Mouse (Mus musculus) CH12.LX (cell line): ENCODE measurements around the gene Hic1. TPM values are rescaled to one million over a fixed set of nuclear protein-coding genes. Genes with fewer than 3 reads are reported as not detected.

Experiments
- DNase-seq: peaks from one replicate; pipeline ENCODE4 v3.0.0-alpha.2; 2013; ENCODE audit errors: extremely low read depth
- H3K27ac ChIP-seq: 2 replicates; pipeline ENCODE4 v1.5.1; 2012; ENCODE audit warnings: low read depth, mild to moderate bottlenecking, control low read depth, moderate library complexity; ENCODE audit not compliant: insufficient read depth
- H3K27me3 ChIP-seq: replicated peaks from 2 replicates; pipeline ENCODE3; 2012; ENCODE audit warnings: inconsistent platforms
- H3K36me3 ChIP-seq, 2 experiments: replicated peaks in 1 of 2; 2 replicates each; pipeline versions ENCODE3 to v1.6.1; 2012; ENCODE audit warnings: inconsistent platforms in 1 of 2, low read length in 1 of 2, mild to moderate bottlenecking in 1 of 2, mixed read lengths in 1 of 2, moderate library complexity in 1 of 2; ENCODE audit not compliant: control insufficient read depth in 1 of 2, insufficient read depth in 1 of 2
- H3K4me1 ChIP-seq, 2 experiments: 2 replicates each; pipeline ENCODE4 v1.6.1; 2012; ENCODE audit warnings: inconsistent platforms in 1 of 2, moderate library complexity in 1 of 2; ENCODE audit not compliant: insufficient read depth in 2 of 2, control insufficient read depth in 1 of 2
- H3K4me2 ChIP-seq: 2 replicates; pipeline ENCODE4 v1.6.1; 2012; ENCODE audit warnings: low read depth, mild to moderate bottlenecking, control low read depth; ENCODE audit not compliant: poor library complexity, insufficient read depth, severe bottlenecking
- H3K4me3 ChIP-seq, 3 experiments: fragments of 150-350 bp in 1 of 3; sonication (generic) in 1 of 3; replicated peaks in 1 of 3; 2 replicates each; pipeline versions ENCODE3 to v1.5.1; 2011 to 2012; ENCODE audit warnings: low read depth in 2 of 3, low read length in 2 of 3, mild to moderate bottlenecking in 2 of 3, moderate library complexity in 2 of 3, control low read depth in 1 of 3, improper control_type of control experiment in 1 of 3, inconsistent platforms in 1 of 3, mixed read lengths in 1 of 3; ENCODE audit not compliant: poor library complexity in 1 of 3
- H3K79me2 ChIP-seq: replicated peaks from 2 replicates; pipeline ENCODE4 v1.6.1; 2012; ENCODE audit warnings: mild to moderate bottlenecking, moderate library complexity; ENCODE audit not compliant: control insufficient read depth, poor library complexity, insufficient read depth, severe bottlenecking; ENCODE audit errors: extremely low read depth
- H3K9ac ChIP-seq: 2 replicates; pipeline ENCODE4 v1.6.1; 2012; ENCODE audit warnings: low read depth, mild to moderate bottlenecking, control low read depth, moderate library complexity; ENCODE audit not compliant: insufficient read depth
- H3K9me3 ChIP-seq: replicated peaks from 2 replicates; pipeline ENCODE3; 2012; ENCODE audit warnings: low read length, inconsistent platforms, mixed read lengths
- CTCF ChIP-seq, 2 experiments: IDR thresholded peaks in 1 of 2; conservative IDR thresholded peaks in 1 of 2; 2 replicates each; pipeline ENCODE4 v1.5.1; 2011 to 2012; ENCODE audit warnings: low read depth in 2 of 2, low read length in 2 of 2, improper control_type of control experiment in 1 of 2, inconsistent platforms in 1 of 2, mild to moderate bottlenecking in 1 of 2, moderate library complexity in 1 of 2
- IRF4 ChIP-seq: IDR thresholded peaks from 2 replicates; pipeline ENCODE4 v1.6.1; 2014; ENCODE audit warnings: low read depth, mild to moderate bottlenecking, inconsistent platforms, low read length, improper control_type of control experiment
- JUND ChIP-seq: conservative IDR thresholded peaks from 2 replicates; pipeline ENCODE4 v1.6.1; 2011; ENCODE audit warnings: low read depth, low read length, improper control_type of control experiment
- KAT2A ChIP-seq: IDR thresholded peaks from 2 replicates; pipeline ENCODE4 v1.6.1; 2012; ENCODE audit warnings: low read length, improper control_type of control experiment, inconsistent platforms; ENCODE audit not compliant: insufficient replicate concordance
- MEF2A ChIP-seq: IDR thresholded peaks from 2 replicates; pipeline ENCODE4 v1.6.1; 2014; ENCODE audit warnings: low read depth, mild to moderate bottlenecking, inconsistent platforms, low read length, improper control_type of control experiment, borderline replicate concordance
- MXI1 ChIP-seq: IDR thresholded peaks from 2 replicates; pipeline ENCODE4 v1.6.1; 2011; ENCODE audit warnings: mild to moderate bottlenecking, low read depth, low read length, improper control_type of control experiment
- NELFE ChIP-seq: IDR thresholded peaks from 2 replicates; pipeline ENCODE4 v1.6.1; 2011; ENCODE audit warnings: low read depth, low read length, improper control_type of control experiment
- PAX5 ChIP-seq: IDR thresholded peaks from 2 replicates; pipeline ENCODE4 v1.6.1; 2012; ENCODE audit warnings: low read length, inconsistent platforms, mixed read lengths
- RAD21 ChIP-seq: IDR thresholded peaks from 2 replicates; pipeline ENCODE4 v1.6.1; 2011; ENCODE audit warnings: low read depth, mild to moderate bottlenecking, low read length, improper control_type of control experiment, moderate library complexity
- RCOR1 ChIP-seq: conservative IDR thresholded peaks from 2 replicates; pipeline ENCODE4 v1.6.1; 2012; ENCODE audit warnings: low read depth, mild to moderate bottlenecking, inconsistent platforms, low read length, improper control_type of control experiment
- SMC3 ChIP-seq: IDR thresholded peaks from 2 replicates; pipeline ENCODE4 v1.6.1; 2011; ENCODE audit warnings: low read depth, low read length, improper control_type of control experiment
- TBP ChIP-seq: conservative IDR thresholded peaks from 2 replicates; pipeline ENCODE4 v1.6.1; 2011; ENCODE audit warnings: low read depth, low read length, improper control_type of control experiment
- TCF12 ChIP-seq: IDR thresholded peaks from 2 replicates; pipeline ENCODE4 v1.6.1; 2014; ENCODE audit warnings: low read depth, mild to moderate bottlenecking, inconsistent platforms, low read length, improper control_type of control experiment
- ZC3H11A ChIP-seq: IDR thresholded peaks from 2 replicates; pipeline ENCODE4 v1.6.1; 2012; ENCODE audit warnings: low read depth, mild to moderate bottlenecking, inconsistent platforms, low read length, improper control_type of control experiment
- ZKSCAN1 ChIP-seq: IDR thresholded peaks from 2 replicates; pipeline ENCODE4 v1.6.1; 2012; ENCODE audit warnings: low read depth, inconsistent platforms, low read length, improper control_type of control experiment, borderline replicate concordance
- ZMIZ1 ChIP-seq: IDR thresholded peaks from 2 replicates; pipeline ENCODE4 v1.6.1; 2012; ENCODE audit warnings: low read depth, mild to moderate bottlenecking, inconsistent platforms, low read length, improper control_type of control experiment
- dilution Hi-C: fragments of 300-500 bp; cut with MboI; formaldehyde crosslinking; loops from 2 replicates; pipeline ENCODE4 v1.14.3; 2020; ENCODE audit warnings: low sequenced_read_pairs; ENCODE audit not compliant: extremely low pct_unique_long_range_greater_than_20kb, extremely low pct_ligation_motif_present
- in situ Hi-C: fragments of 300-500 bp; cut with MboI; formaldehyde crosslinking; loops from 3 replicates; pipeline ENCODE4 v1.14.3; 2019; ENCODE audit warnings: low sequenced_read_pairs, low pct_ligation_motif_present, low pct_unique_long_range_greater_than_20kb, mixed read lengths
- polyA plus RNA-seq: library from polyadenylated mRNA; unstranded; fragments of >175 nt; gene quantifications from 2 replicates; pipeline ENCODE4 v1.2.1, GENCODE M21; 2012; ENCODE audit warnings: low read depth; ENCODE audit not compliant: insufficient read length
- total RNA-seq, 2 experiments: library from RNA; depleted of rRNA; stranded (reverse); fragments of 300-350 nt in 1 of 2; fragments of >200 nt in 1 of 2; gene quantifications; 2 replicates each; pipeline ENCODE4 v1.2.3; 2012 to 2014

Gene Hic1
- total and polyA plus RNA-seq, 3 experiments = 2.9 to 6.4 (median 5.7) TPM

- TF ChIP-seq RAD21 = peak; percentile 57
- TF ChIP-seq CTCF (conservative IDR thresholded peaks at IDR 0.05 in 1 of 2, IDR thresholded peaks at IDR 0.05 in 1 of 2; ENCODE audit: low read depth in 2 of 2, low read length in 2 of 2) = peak; percentile 36 to 86; a peak in 3 of 4 replicates
- no peak for TF ChIP-seq MEF2A
- peak; percentile 88 for TF ChIP-seq SMC3
- TF ChIP-seq ZMIZ1 = no peak
- 0 out of 2 replicates have a peak, but pooled peaks have one; percentile 13 for TF ChIP-seq ZC3H11A
- no peak for TF ChIP-seq KAT2A
- TF ChIP-seq PAX5 = no peak
- TF ChIP-seq, all 38 proteins: peak for 4
- Histone ChIP-seq H3K4me2 (no peak overlapping the region), H3K79me2 (no peaks in the 10 kb centered on the region), H3K27ac (no peak overlapping the region), H3K4me3 (no peak overlapping the region), H3K4me1 (peaks cover 3 to 51% of the 10 kb centered on the region in 2 experiments; a peak in 3 of 4 replicates), H3K9me3 (no peaks in the 10 kb centered on the region), H3K9ac (no peak overlapping the region), H3K36me3 (peaks cover 30 to 86% of the 10 kb centered on the region in 2 experiments), H3K27me3 (no peaks in the 10 kb centered on the region)
- dilution Hi-C loops = no loop called here
- in situ Hi-C loops = loop anchor here (5.0 to 25.0 kb wide), 2 partner anchors 172 to 522 kb away; partner anchors contain the start of gene Cluh
- DNase-seq = peak; percentile 65
These were observed 9.8 kb downstream of the Hic1 start for GRCm38 (mm10) chr11:75159564-75159963.

- dilution Hi-C loops = no loop called here
- no peaks in the 10 kb centered on the region for H3K27me3 ChIP-seq
- H3K4me1 ChIP-seq = peaks cover 10 to 51% of the 10 kb centered on the region in 2 experiments
- peaks cover 27 to 78% of the 10 kb centered on the region in 2 experiments for H3K36me3 ChIP-seq
- DNase-seq = no peak
- H3K4me3 ChIP-seq = no peak overlapping the region
- no peak overlapping the region for H3K9ac ChIP-seq
- in situ Hi-C loops = loop anchor here (5.0 to 25.0 kb wide), 2 partner anchors 171 to 521 kb away; partner anchors contain the start of gene Cluh
- H3K79me2 ChIP-seq = no peaks in the 10 kb centered on the region
- H3K4me2 ChIP-seq = no peak overlapping the region
- H3K9me3 ChIP-seq = no peaks in the 10 kb centered on the region
- no peak overlapping the region for H3K27ac ChIP-seq
- TF ChIP-seq MXI1 (no peak), IRF4 (no peak), NELFE (no peak), TCF12 (no peak)
These were observed 10.9 kb downstream of the Hic1 start for GRCm38 (mm10) chr11:75158432-75158831.

DNA sequence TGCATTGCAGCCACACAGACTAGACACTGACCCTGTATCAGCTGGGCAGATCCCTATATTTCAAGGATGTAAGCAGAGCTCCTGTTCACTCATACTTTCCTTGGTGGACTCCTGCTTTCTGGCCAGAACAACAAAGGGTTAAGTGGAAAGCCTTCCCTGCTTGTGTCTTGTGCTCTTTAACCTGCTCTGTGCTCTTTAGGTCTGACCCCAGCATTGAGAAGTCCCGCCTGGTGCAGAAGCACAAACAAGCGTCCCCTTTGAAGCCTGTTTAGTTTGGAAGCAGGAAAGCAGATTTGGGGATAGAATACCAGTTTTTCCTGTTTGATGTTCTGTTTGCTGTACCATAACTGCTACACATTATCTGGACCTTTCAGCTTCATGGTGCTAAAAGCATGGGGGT lies 11.4 kb downstream of the Hic1 start:
- DNase-seq = no peak
- Histone ChIP-seq H3K79me2 (no peaks in the 10 kb centered on the region), H3K4me2 (no peak overlapping the region)
- dilution Hi-C loops = no loop called here
- TF ChIP-seq IRF4 (no peak), TBP (no peak), CTCF (conservative IDR thresholded peaks at IDR 0.05 in 1 of 2, IDR thresholded peaks at IDR 0.05 in 1 of 2; ENCODE audit: low read depth in 2 of 2, low read length in 2 of 2) (no peak), SMC3 (no peak), RCOR1 (no peak), JUND (no peak), ZKSCAN1 (no peak)
- TF ChIP-seq, all 38 proteins: peak for 0
- peaks cover 13 to 51% of the 10 kb centered on the region in 2 experiments for H3K4me1 ChIP-seq
- no peaks in the 10 kb centered on the region for H3K27me3 ChIP-seq
- no peak overlapping the region for H3K4me3 ChIP-seq
- H3K27ac ChIP-seq = no peak overlapping the region
- H3K36me3 ChIP-seq = peaks cover 21 to 72% of the 10 kb centered on the region in 2 experiments
- no peaks in the 10 kb centered on the region for H3K9me3 ChIP-seq
- no peak overlapping the region for H3K9ac ChIP-seq
- in situ Hi-C loops = loop anchor here (5.0 to 25.0 kb wide), 2 partner anchors 171 to 521 kb away; partner anchors contain the start of gene Cluh
